Mouse (Mus musculus) G1E-ER4 (cell line): ENCODE results near the gene Vmn1r202. TPM values are rescaled to one million over a fixed set of nuclear protein-coding genes. Genes with fewer than 3 reads are reported as not detected.
"Not testable (repeated sequence)": the region's sequence is repeated elsewhere in the genome, so short reads cannot be mapped to it uniquely, and the experiment has no call there.

Source experiments
- GATA1 ChIP-seq: IDR thresholded peaks from one replicate; pipeline ENCODE4 v1.8.0; 2012; ENCODE audit warnings: low read length, inconsistent platforms
- polyA plus RNA-seq: library from polyadenylated mRNA; stranded (reverse); fragments of >175 nt; gene quantifications from 2 replicates; pipeline ENCODE4 v1.2.3, GENCODE M21; 2012

Vmn1r202 gene
- polyA plus RNA-seq, result not detected in 2 replicates

DNA sequence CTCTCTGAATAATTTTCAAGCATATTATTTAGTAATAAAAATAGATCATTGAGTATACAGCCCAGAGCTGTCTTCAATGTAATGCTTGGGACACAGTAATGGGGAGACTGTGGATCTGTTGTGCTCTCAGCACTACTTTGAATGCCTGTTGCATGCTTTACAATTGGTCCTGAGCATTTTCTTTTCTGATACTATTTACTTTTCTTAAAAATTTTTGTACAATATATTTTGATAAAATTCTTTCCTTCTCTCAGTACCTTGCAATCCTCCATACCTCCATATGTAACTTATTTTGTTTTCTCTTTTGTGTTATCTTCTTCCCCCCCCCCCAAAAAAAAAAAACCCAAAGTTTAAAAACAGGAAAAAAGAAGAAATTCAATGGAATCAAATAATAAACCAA, at the start of gene Vmn1r202:
Vmn1r202 (minus strand) TSS at position 101 of the 400 bp plus-strand sequence.
- TF ChIP-seq GATA1, result no peak

DNA sequence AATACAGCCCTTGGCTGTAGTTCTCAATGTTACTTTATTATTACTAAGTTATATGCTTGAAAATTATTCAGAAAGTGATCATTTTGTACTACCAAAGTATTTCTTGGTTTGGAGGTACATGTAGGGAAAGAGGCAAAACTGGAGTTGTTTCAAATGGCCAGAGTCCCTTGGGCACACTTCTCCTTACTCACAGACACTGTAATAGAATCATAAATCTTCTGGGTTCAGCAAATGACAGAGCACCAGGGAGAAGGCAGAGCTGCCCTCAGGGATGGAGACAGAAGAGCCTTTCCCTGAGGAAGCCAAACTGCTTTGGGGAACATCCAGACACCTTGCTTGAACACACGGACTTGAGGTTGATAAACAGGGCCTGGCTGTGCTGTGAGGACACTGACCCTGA, 47.7 kb upstream of the Vmn1r202 start, which contains the start of gene Vmn1r204:
Vmn1r204 (plus strand) TSS at position 301 of the 400 bp plus-strand sequence.
- not testable (repeated sequence) for TF ChIP-seq GATA1

DNA sequence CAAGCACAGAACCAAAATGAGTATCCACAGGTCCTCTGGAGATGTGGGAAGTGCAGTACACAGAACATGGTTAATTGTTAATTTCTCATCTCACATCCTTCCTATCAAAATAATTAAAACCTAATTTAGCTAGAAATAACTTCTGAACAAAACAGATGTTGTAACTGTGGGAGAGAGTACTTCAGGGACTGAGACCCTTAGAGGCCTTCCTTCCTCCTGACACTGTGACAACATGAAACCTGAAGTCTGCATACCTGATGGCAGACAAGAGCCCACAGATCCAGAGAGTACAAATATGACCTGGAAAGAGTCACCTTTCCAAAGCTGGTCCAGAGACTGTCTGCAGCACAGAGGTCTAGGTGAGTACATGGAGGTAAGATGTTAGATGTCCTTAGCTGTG, 12.6 kb upstream of the Vmn1r202 start, which contains the start of gene Vmn1r203:
Vmn1r203 (plus strand) TSS at position 301 of the 400 bp plus-strand sequence.
- TF ChIP-seq GATA1, result no peak

DNA sequence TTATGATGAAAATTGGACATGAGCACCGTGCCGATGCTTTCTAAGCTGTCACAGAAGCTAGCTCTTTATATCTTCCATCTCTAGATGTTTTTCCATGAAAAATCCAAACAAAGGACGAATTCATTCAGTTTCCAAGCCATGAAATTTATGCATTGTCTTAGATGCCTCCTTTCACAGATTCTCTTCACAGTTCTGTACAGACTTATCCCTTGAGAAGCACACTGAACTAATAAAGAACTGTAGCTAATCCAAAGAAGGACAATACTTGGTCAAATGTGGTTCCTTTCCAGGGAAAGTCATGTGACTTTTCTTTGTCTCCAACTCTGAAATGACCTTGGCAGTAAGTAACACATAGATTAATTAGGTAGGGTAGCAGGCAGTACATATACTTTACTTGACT, 2.8 kb downstream of the Vmn1r202 start:
- no peak for TF ChIP-seq GATA1

DNA sequence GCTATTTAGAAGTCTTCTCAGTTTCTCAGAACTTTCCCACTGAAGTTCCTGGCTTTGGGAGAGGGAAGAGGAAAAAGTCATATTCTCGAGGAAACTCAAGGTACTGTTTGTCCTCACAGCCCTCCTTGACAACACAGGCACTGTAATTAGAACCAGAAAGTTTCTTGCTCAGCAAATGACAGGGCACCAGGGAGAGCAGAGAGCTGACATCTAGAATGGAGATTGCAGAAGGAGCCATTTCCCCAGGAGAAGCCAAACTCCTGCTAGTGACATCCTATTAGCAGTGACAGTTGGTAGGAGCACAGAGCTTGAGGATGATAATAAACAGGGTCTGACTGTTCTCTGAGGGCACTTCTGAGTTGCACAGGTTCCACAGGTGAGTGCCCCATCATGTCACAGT, 33.6 kb downstream of the Vmn1r202 start, which contains the start of gene Vmn1r201:
Vmn1r201 (plus strand) TSS at position 301 of the 400 bp plus-strand sequence.
- no peak for TF ChIP-seq GATA1

GRCm38 (mm10) chr13:22455145-22455544, 50.0 kb downstream of the Vmn1r202 start:
- TF ChIP-seq GATA1, result no peak

Other genes starting within 250 kb of the Vmn1r202 start
- gene Vmn1r195, start 234.9 kb downstream of the Vmn1r202 start, polyA plus RNA-seq, result not detected in 2 replicates
- not detected in 2 replicates for gene Vmn1r196, start 215.5 kb downstream of the Vmn1r202 start, polyA plus RNA-seq
- gene Vmn1r197, start 180.8 kb downstream of the Vmn1r202 start, polyA plus RNA-seq, result not detected in 2 replicates
- not detected in 2 replicates for gene Vmn1r198, start 155.0 kb downstream of the Vmn1r202 start, polyA plus RNA-seq
- gene Vmn1r199, start 125.6 kb downstream of the Vmn1r202 start, polyA plus RNA-seq, result not detected in 2 replicates
- gene Vmn1r200, start 115.0 kb downstream of the Vmn1r202 start, polyA plus RNA-seq, result not detected in 2 replicates
- not detected in 2 replicates for gene Vmn1r201, start 33.5 kb downstream of the Vmn1r202 start, polyA plus RNA-seq
- not detected in 2 replicates for gene Vmn1r203, start 12.7 kb upstream of the Vmn1r202 start, polyA plus RNA-seq
- gene Vmn1r204, start 47.8 kb upstream of the Vmn1r202 start, polyA plus RNA-seq, result not detected in 2 replicates
- gene Vmn1r205, start 87.6 kb upstream of the Vmn1r202 start, polyA plus RNA-seq, result not detected in 2 replicates
- not detected in 2 replicates for gene Vmn1r206, start 118.9 kb upstream of the Vmn1r202 start, polyA plus RNA-seq
- not detected in 2 replicates for gene Vmn1r207-ps, start 224.2 kb upstream of the Vmn1r202 start, polyA plus RNA-seq